Mouse (Mus musculus): ENCODE results near the gene Hddc3. TPM values are rescaled to one million over a fixed set of nuclear protein-coding genes. Genes with fewer than 3 reads are reported as not detected.

Hddc3 gene
- polyA plus RNA-seq, 1 experiment from 2014 or later = 26.3 TPM

- no peaks in the 10 kb centered on the region for H3K9me3 ChIP-seq (ENCODE audit: control insufficient read depth, low read length)
- DNase-seq (ENCODE audit: low spot score) (no peak), ATAC-seq (ENCODE audit: insufficient read depth, low FRiP score, low TSS enrichment) (no peak)
- H3K27me3 ChIP-seq (ENCODE audit: control insufficient read depth, insufficient read depth, low read length) = no peaks in the 10 kb centered on the region
- H3K9ac ChIP-seq (ENCODE audit: low read length) = no peak overlapping the region
- H3K4me1 ChIP-seq (ENCODE audit: control insufficient read depth, insufficient read depth, low read length) = no peaks in the 10 kb centered on the region
- H3K4me3 ChIP-seq (ENCODE audit: low read depth, low read length) = no peak overlapping the region
- H3K4me2 ChIP-seq (ENCODE audit: low read depth) = no peak overlapping the region
- 92% methylated on average over 3 of the region's 3 CpGs for WGBS
- peaks cover 19% of the 10 kb centered on the region for H3K36me3 ChIP-seq (ENCODE audit: control insufficient read depth, insufficient read depth, low read length)
- H3K27ac ChIP-seq (ENCODE audit: low read depth, low read length) = no peak overlapping the region
Measured at GRCm38 (mm10) chr7:80307766-80308165, 35.1 kb upstream of the Hddc3 start.

- Histone ChIP-seq H3K9ac (ENCODE audit: low read length) (no peak overlapping the region), H3K4me3 (ENCODE audit: low read depth, low read length) (no peak overlapping the region), H3K4me1 (ENCODE audit: control insufficient read depth, insufficient read depth, low read length) (no peaks in the 10 kb centered on the region), H3K27ac (ENCODE audit: low read depth, low read length) (no peak overlapping the region), H3K27me3 (ENCODE audit: control insufficient read depth, insufficient read depth, low read length) (no peaks in the 10 kb centered on the region), H3K9me3 (ENCODE audit: control insufficient read depth, low read length) (no peaks in the 10 kb centered on the region), H3K4me2 (ENCODE audit: low read depth) (no peak overlapping the region), H3K36me3 (ENCODE audit: control insufficient read depth, insufficient read depth, low read length) (peaks cover 27% of the 10 kb centered on the region)
- DNase-seq (ENCODE audit: low spot score) (no peak), ATAC-seq (ENCODE audit: insufficient read depth, low FRiP score, low TSS enrichment) (no peak)
- 85% methylated on average over 7 of the region's 7 CpGs for WGBS
Measured at GRCm38 (mm10) chr7:80310771-80311170, 32.1 kb upstream of the Hddc3 start.

- H3K27me3 ChIP-seq (ENCODE audit: control insufficient read depth, insufficient read depth, low read length) = no peaks in the 10 kb centered on the region
- H3K9ac ChIP-seq (ENCODE audit: low read length) = no peak overlapping the region
- ATAC-seq (ENCODE audit: insufficient read depth, low FRiP score, low TSS enrichment) (no peak), DNase-seq (ENCODE audit: low spot score) (no peak)
- no peak overlapping the region for H3K27ac ChIP-seq (ENCODE audit: low read depth, low read length)
- H3K36me3 ChIP-seq (ENCODE audit: control insufficient read depth, insufficient read depth, low read length) = peaks cover 24% of the 10 kb centered on the region
- H3K9me3 ChIP-seq (ENCODE audit: control insufficient read depth, low read length) = no peaks in the 10 kb centered on the region
- whole genome bisulfite sequencing = 83% methylated on average over 2 of the region's 2 CpGs
- no peak overlapping the region for H3K4me3 ChIP-seq (ENCODE audit: low read depth, low read length)
- H3K4me1 ChIP-seq (ENCODE audit: control insufficient read depth, insufficient read depth, low read length) = no peaks in the 10 kb centered on the region
- H3K4me2 ChIP-seq (ENCODE audit: low read depth) = no peak overlapping the region
Measured at GRCm38 (mm10) chr7:80315733-80316132, 27.2 kb upstream of the Hddc3 start.

- no peak overlapping the region for H3K9ac ChIP-seq (ENCODE audit: low read length)
- H3K27me3 ChIP-seq (ENCODE audit: control insufficient read depth, insufficient read depth, low read length) = no peaks in the 10 kb centered on the region
- peaks cover 18% of the 10 kb centered on the region for H3K36me3 ChIP-seq (ENCODE audit: control insufficient read depth, insufficient read depth, low read length)
Measured at GRCm38 (mm10) chr7:80317439-80318115, 25.3 kb upstream of the Hddc3 start.

GRCm38 (mm10) chr7:80318670-80319069 is 24.2 kb upstream of the Hddc3 start:
- H3K4me1 ChIP-seq (ENCODE audit: control insufficient read depth, insufficient read depth, low read length) = peaks cover 9% of the 10 kb centered on the region
- 94% methylated on average over 4 of the region's 4 CpGs for WGBS
- H3K9ac ChIP-seq (ENCODE audit: low read length) = no peak overlapping the region
- ATAC-seq (ENCODE audit: insufficient read depth, low FRiP score, low TSS enrichment) (no peak), DNase-seq (ENCODE audit: low spot score) (no peak)
- peaks cover 15% of the 10 kb centered on the region for H3K36me3 ChIP-seq (ENCODE audit: control insufficient read depth, insufficient read depth, low read length)
- no peaks in the 10 kb centered on the region for H3K9me3 ChIP-seq (ENCODE audit: control insufficient read depth, low read length)
- no peak overlapping the region for H3K4me2 ChIP-seq (ENCODE audit: low read depth)
- no peak overlapping the region for H3K27ac ChIP-seq (ENCODE audit: low read depth, low read length)
- no peaks in the 10 kb centered on the region for H3K27me3 ChIP-seq (ENCODE audit: control insufficient read depth, insufficient read depth, low read length)
- H3K4me3 ChIP-seq (ENCODE audit: low read depth, low read length) = no peak overlapping the region

More at GRCm38 (mm10) chr7:80317439-80318115, 25.3 kb upstream of the Hddc3 start:
- no peak for DNase-seq (ENCODE audit: low spot score)
- WGBS = 87% methylated on average over 1 of the region's 1 CpGs
- no peak for ATAC-seq (ENCODE audit: insufficient read depth, low FRiP score, low TSS enrichment)
- Histone ChIP-seq H3K4me3 (ENCODE audit: low read depth, low read length) (no peak overlapping the region), H3K9me3 (ENCODE audit: control insufficient read depth, low read length) (no peaks in the 10 kb centered on the region), H3K27ac (ENCODE audit: low read depth, low read length) (no peak overlapping the region), H3K4me2 (ENCODE audit: low read depth) (no peak overlapping the region), H3K4me1 (ENCODE audit: control insufficient read depth, insufficient read depth, low read length) (no peaks in the 10 kb centered on the region; the same call in 1 of the 2 replicates)

GRCm38 (mm10) chr7:80319846-80320496 is 22.9 kb upstream of the Hddc3 start:
- Histone ChIP-seq H3K36me3 (ENCODE audit: control insufficient read depth, insufficient read depth, low read length) (peaks cover 6% of the 10 kb centered on the region), H3K4me2 (ENCODE audit: low read depth) (no peak overlapping the region), H3K27me3 (ENCODE audit: control insufficient read depth, insufficient read depth, low read length) (no peaks in the 10 kb centered on the region), H3K4me1 (ENCODE audit: control insufficient read depth, insufficient read depth, low read length) (peaks cover 9% of the 10 kb centered on the region), H3K9ac (ENCODE audit: low read length) (no peak overlapping the region), H3K9me3 (ENCODE audit: control insufficient read depth, low read length) (no peaks in the 10 kb centered on the region), H3K4me3 (ENCODE audit: low read depth, low read length) (no peak overlapping the region), H3K27ac (ENCODE audit: low read depth, low read length) (no peak overlapping the region)
- DNase-seq (ENCODE audit: low spot score) = no peak
- no peak for ATAC-seq (ENCODE audit: insufficient read depth, low FRiP score, low TSS enrichment)
- 86% methylated on average over 19 of the region's 19 CpGs for WGBS

- Histone ChIP-seq H3K36me3 (ENCODE audit: control insufficient read depth, insufficient read depth, low read length) (peaks cover 13% of the 10 kb centered on the region), H3K9me3 (ENCODE audit: control insufficient read depth, low read length) (no peaks in the 10 kb centered on the region), H3K4me3 (ENCODE audit: low read depth, low read length) (peak overlapping the region; percentile 55), H3K4me1 (ENCODE audit: control insufficient read depth, insufficient read depth, low read length) (peaks cover 9% of the 10 kb centered on the region), H3K4me2 (ENCODE audit: low read depth) (peak overlapping the region; percentile 83), H3K9ac (ENCODE audit: low read length) (peak overlapping the region; percentile 70), H3K27me3 (ENCODE audit: control insufficient read depth, insufficient read depth, low read length) (no peaks in the 10 kb centered on the region), H3K27ac (ENCODE audit: low read depth, low read length) (no peak overlapping the region; the same call in 1 of the 2 replicates)
- DNase-seq (ENCODE audit: low spot score) = no peak
- 23% methylated on average over 8 of the region's 8 CpGs for WGBS
- ATAC-seq (ENCODE audit: insufficient read depth, low FRiP score, low TSS enrichment) = no peak
Measured at GRCm38 (mm10) chr7:80323336-80323735, 19.6 kb upstream of the Hddc3 start.

GRCm38 (mm10) chr7:80324043-80324815 is 18.7 kb upstream of the Hddc3 start, which contains the start of gene Rccd1:
Gene Rccd1 (minus strand): TSS chr7:80324454.
- H3K4me3 ChIP-seq (ENCODE audit: low read depth, low read length) = peak within 1 kb of the TSS; percentile 55
- H3K27ac ChIP-seq (ENCODE audit: low read depth, low read length) = peak within 1 kb of the TSS; percentile 69
- ATAC-seq (ENCODE audit: insufficient read depth, low FRiP score, low TSS enrichment) = peak; percentile 99
- no peaks in the 10 kb centered on the region for H3K9me3 ChIP-seq (ENCODE audit: control insufficient read depth, low read length)
- 3% methylated on average over 38 of the region's 38 CpGs for WGBS
- peak within 1 kb of the TSS; percentile 70 for H3K9ac ChIP-seq (ENCODE audit: low read length)
- peak within 1 kb of the TSS; percentile 83 for H3K4me2 ChIP-seq (ENCODE audit: low read depth)
- DNase-seq (ENCODE audit: low spot score) = peak; percentile 96
- H3K36me3 ChIP-seq (ENCODE audit: control insufficient read depth, insufficient read depth, low read length) = peaks cover 21% of the 10 kb centered on the region
- H3K27me3 ChIP-seq (ENCODE audit: control insufficient read depth, insufficient read depth, low read length) = no peaks in the 10 kb centered on the region
- H3K4me1 ChIP-seq (ENCODE audit: control insufficient read depth, insufficient read depth, low read length) = peaks cover 9% of the 10 kb centered on the region

All from neural tube, embryonic 11.5 days (tissue).